Mouse (Mus musculus) liver (tissue): Measurements from ENCODE around the gene Cers4.

Experiments
- DNase-seq: peaks from one replicate; pipeline ENCODE4 v3.0.0-alpha.2; 2020; ENCODE audit warnings: mixed read lengths

Gene Cers4

DNA sequence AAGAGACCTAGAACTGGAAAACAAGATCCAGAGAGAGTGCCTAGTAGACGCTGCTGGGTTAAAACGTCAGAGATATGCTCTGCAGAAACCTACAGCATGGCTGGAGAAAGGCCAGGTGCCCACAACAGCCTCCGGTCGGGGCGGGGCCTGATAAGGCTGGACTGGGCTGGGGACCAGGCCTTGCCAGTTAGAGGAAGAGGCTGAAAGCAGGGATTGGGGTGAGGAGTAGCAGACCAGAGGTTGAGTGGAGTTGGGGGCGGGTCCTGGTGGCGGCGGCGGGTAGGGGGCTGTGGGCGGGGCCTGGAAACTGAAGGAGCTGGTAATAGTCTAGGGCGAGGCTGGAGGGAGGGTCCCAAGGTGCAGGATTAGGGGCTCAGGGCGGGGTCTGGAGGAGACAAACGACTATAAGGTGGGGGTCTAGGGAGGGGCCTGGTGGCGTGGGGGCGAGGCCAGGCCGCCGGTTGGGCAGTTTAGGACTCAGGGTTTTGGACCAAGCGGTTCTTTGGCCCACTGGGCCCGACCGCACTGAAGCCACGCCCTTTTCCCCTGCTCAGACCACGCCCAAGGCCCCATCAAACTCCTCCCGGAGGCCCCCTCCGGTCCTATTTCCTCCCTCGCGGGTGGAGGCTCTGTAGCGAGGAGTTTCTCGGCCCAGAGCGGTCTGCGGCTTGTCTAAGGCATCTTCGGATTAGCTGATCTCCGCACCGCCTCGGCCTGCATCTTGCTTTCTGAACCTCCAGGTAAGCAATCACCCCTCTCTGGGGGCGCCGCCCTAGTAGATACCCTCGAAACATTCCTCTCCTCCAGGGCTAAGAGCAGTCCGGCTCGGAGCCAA lies at the start of gene Cers4:
Gene Cers4 (plus strand): TSS at position 176 of the 835 bp plus-strand sequence.
- peak; percentile 80 for DNase-seq

DNA sequence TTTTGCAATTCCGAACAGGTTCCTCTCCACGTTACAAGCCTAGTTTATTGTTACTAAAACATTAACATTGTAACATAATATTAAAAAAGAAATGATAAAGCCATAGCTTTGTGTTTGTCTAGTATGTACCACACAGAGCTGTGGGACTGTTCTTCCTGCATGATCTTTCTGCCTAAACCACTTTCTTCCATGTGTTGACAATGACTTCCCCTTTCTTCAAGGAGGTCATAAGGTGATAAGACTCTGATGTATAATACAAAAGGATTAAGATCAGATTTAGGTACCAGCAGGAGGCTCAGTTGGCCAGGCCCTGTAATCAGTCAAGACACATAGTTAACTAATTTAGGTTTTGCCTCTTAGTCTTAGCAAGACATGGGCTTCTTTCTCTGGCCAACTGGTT lies 34.7 kb upstream of the Cers4 start:
- no peak for DNase-seq

GRCm38 (mm10) chr8:4463061-4463460 lies 29.8 kb upstream of the Cers4 start:
- DNase-seq, result no peak

GRCm38 (mm10) chr8:4474419-4475187 lies 18.2 kb upstream of the Cers4 start:
- DNase-seq, result no peak

DNA sequence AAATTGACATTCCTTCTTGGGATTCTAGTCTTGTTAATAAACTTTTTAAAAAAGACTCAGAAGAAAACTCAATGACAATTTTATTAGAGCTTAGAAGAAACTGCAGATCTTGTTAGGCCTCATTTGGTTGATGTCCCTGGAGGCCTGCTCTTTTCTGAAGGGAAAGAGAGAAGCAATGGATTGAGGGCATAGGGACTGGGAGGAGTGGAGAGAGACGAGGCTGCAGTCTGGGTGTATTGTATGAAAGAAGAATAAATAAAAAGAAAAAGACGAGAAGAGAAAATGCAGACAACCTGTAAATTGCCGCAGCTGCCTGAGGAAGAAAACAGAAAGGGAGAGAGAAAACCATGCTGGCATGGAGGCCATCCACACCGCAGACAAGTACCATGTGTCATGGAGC lies 11.7 kb upstream of the Cers4 start:
- no peak for DNase-seq

GRCm38 (mm10) chr8:4481586-4481985 lies 11.2 kb upstream of the Cers4 start:
- no peak for DNase-seq

GRCm38 (mm10) chr8:4482501-4482900 lies 10.3 kb upstream of the Cers4 start:
- DNase-seq, result no peak

- DNase-seq, result no peak
These were observed 9.5 kb upstream of the Cers4 start for GRCm38 (mm10) chr8:4483330-4483729.

GRCm38 (mm10) chr8:4493686-4494440 lies 1.0 kb downstream of the Cers4 start:
- DNase-seq, result peak; percentile 6

DNA sequence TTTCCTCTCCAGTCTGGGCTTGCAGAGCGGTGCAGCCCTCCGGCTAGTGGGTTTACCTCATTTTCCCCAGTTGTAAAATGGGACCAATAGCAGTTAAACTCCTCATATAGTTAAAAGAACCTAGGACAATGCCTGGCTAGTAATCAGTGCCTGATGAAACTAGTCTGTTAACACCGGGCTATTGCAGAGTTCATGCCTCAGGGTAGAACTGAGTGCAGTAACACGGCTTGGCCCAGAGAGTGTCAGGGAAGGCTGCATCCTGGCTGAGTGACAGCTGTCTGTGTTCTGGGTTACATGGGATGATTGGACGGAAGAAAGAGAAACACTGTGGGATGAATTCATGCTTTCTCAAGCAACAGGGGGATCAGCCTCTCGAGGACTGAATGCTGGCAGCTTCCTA lies 3.1 kb downstream of the Cers4 start:
- no peak for DNase-seq

DNA sequence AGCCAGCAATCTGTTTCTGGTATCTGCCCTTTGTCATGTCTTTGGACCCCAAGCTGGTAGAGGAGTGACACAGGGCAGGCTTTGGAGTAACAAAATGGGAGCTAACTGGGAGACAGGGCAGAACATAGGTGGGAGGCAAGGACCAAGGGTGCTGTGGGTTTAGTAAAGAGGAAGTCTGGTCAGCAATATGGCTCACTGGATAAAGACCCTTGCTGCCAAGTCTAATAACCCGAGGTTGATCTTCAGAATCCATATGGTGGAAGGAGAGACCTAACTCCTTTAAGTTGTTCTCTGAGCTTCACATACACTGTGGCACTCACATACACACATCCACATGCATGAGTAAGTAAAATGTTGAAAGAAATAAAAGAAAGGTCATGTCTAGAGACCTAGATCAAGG lies 4.8 kb downstream of the Cers4 start:
- DNase-seq, result no peak

DNA sequence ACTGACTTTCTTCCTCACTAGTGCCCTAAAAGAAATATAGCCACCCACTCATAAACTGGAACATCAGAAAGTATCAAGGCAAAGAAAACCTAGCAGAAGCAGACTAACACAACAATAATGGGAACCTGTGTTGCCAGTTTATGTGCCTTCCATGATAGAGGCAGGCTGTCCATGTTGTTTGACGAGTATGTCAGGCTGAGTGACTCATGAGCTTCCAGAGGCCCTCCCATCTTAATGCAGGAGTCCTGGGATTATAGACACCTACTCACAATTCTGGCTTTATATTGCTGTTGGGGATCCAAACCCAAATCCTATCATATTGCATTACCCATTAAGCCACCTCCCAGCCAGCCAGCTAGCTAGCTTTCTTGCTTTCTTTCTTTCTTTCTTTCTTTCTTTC lies 12.5 kb downstream of the Cers4 start:
- DNase-seq, result no peak

- DNase-seq, result no peak
These were observed 14.7 kb downstream of the Cers4 start for GRCm38 (mm10) chr8:4507527-4507926.

GRCm38 (mm10) chr8:4510824-4511223 lies 18.0 kb downstream of the Cers4 start:
- DNase-seq, result no peak

- no peak for DNase-seq
These were observed 18.7 kb downstream of the Cers4 start for GRCm38 (mm10) chr8:4511429-4512115.

DNA sequence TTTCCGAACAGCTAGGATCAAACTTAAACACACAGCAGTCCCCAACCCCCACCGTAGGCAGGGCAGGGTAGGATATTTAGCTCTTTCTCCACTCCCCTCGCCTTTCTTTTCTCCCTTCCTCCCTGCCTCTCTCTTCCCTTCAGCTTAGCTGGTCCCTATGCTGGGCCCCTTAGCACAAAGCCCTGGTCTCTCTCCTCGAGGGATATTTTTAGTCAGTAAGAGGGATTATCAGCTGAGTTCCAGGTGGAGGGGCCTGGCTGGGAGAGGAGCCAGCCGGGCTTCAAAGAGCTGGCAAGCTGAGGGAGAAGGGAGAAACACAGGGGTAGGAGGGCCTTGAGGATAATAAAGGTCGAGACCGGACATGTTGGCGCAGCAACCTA lies 19.3 kb downstream of the Cers4 start:
- DNase-seq, result peak; percentile 15

DNA sequence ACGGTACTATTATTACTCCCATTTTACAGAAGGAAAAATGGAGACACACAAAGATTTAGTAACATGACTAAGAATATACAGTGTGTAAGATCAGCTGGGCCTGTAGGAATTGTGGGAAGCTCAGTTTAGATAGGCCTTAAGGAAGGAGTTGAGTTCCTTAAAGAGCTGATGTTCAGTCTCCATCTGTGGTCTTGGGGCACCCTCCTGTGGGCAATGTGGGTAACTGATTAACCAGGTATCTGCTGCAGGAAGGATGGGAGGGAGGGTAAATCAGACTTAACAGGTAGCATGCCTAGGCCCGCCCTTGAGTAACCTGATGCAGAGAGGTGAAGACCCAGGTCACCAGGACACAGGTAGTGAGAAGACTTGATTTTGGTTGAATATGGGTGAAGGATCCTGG lies 23.3 kb downstream of the Cers4 start:
- DNase-seq, result peak; percentile 29

DNA sequence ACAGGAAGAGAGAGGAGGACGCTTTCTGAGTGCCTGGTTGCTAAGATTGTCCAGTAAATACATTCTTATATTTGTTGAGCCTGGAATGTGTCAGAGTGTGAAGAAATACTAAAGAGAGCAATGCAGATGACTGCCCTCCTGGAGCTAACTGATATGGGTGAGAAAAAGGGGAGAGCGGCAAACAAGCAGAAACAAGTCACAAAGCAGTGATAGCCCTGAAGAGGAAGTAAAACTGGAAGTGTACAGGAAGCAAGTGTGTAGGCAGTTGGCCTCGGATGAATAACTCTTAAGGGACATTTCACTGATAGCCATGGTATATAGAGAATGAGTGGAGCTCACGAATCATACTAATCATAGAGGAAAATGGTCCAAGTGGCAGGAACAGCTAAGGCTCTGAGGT lies 28.6 kb downstream of the Cers4 start:
- DNase-seq, result no peak

GRCm38 (mm10) chr8:4523525-4523924 lies 30.7 kb downstream of the Cers4 start:
- DNase-seq, result no peak
